Mouse (Mus musculus) liver, embryonic 13.5 days (tissue): ENCODE data around the gene Elf1. TPM values are rescaled to one million over a fixed set of nuclear protein-coding genes. Genes with fewer than 3 reads are reported as not detected.
"Not testable (repeated sequence)": the region's sequence is repeated elsewhere in the genome, so short reads cannot be mapped to it uniquely, and the experiment has no call there.

Experiments
- ATAC-seq: fragments of 200-750 bp; cut with Nextera tagmentation; 2 replicates; pipeline ENCODE4 v1.8.0; 2017; ENCODE audit warnings: low read depth, mild to moderate bottlenecking, moderate number of reproducible peaks, moderate library complexity
- DNase-seq: peaks from one replicate; pipeline ENCODE4 v3.0.0; 2022
- H3K27ac ChIP-seq: fragments of 300-500 bp; sonication (generic); 2 replicates; pipeline ENCODE4 v1.5.1; 2015; ENCODE audit warnings: moderate library complexity, mild to moderate bottlenecking, inconsistent platforms
- H3K27me3 ChIP-seq: fragments of 300-500 bp; sonication (generic); 2 replicates; pipeline ENCODE4 v1.6.1; 2015; ENCODE audit warnings: mild to moderate bottlenecking, inconsistent platforms
- H3K36me3 ChIP-seq: fragments of 300-500 bp; sonication (generic); 2 replicates; pipeline ENCODE4 v1.6.1; 2015; ENCODE audit warnings: mild to moderate bottlenecking, inconsistent platforms
- H3K4me1 ChIP-seq: fragments of 300-500 bp; sonication (generic); replicated peaks from 2 replicates; pipeline ENCODE4 v1.6.1; 2015; ENCODE audit warnings: inconsistent platforms
- H3K4me2 ChIP-seq: fragments of 300-500 bp; sonication (generic); 2 replicates; pipeline ENCODE4 v1.6.1; 2015; ENCODE audit warnings: inconsistent platforms, mild to moderate bottlenecking, moderate library complexity
- H3K4me3 ChIP-seq: fragments of 300-500 bp; sonication (generic); replicated peaks from 2 replicates; pipeline ENCODE4 v1.5.1; 2015; ENCODE audit warnings: mild to moderate bottlenecking, inconsistent platforms
- H3K9ac ChIP-seq: fragments of 300-500 bp; sonication (generic); 2 replicates; pipeline ENCODE4 v1.6.1; 2015; ENCODE audit warnings: mild to moderate bottlenecking, inconsistent platforms
- H3K9me3 ChIP-seq: fragments of 300-500 bp; sonication (generic); replicated peaks from 2 replicates; pipeline ENCODE4 v1.6.1; 2016; ENCODE audit warnings: inconsistent platforms
- WGBS: fragments of 180-500 bp; shearing (Covaris S2); methylation state at CpG from one replicate; pipeline ENCODE4 v1.1.7; 2015; ENCODE audit not compliant: insufficient replicate concordance; 5-methylcytosine and 5-hydroxymethylcytosine counted together
- polyA plus RNA-seq: library from polyadenylated mRNA; unstranded; fragments of >200 nt; fragmentation: Nextera tagmentation; extraction: Ambion mirVana; gene quantifications from 2 replicates; pipeline ENCODE4 v1.2.1, GENCODE M21; 2015

Gene Elf1
- polyA plus RNA-seq = 11.9 and 13.8 TPM in 2 replicates

GRCm38 (mm10) chr14:79480624-79481338 is at the start of gene Elf1:
Gene Elf1 (plus strand): TSS chr14:79481194.
- H3K27me3 ChIP-seq = no peaks in the 10 kb centered on the region
- H3K27ac ChIP-seq = peak within 1 kb of the TSS; percentile 100
- peaks cover 15% of the 10 kb centered on the region for H3K36me3 ChIP-seq
- H3K4me3 ChIP-seq = peak within 1 kb of the TSS; percentile 88
- ATAC-seq = peak; percentile 64
- H3K4me2 ChIP-seq = peak within 1 kb of the TSS; percentile 79
- WGBS = under 1% methylated on average over 93 of the region's 96 CpGs
- H3K9ac ChIP-seq = peak within 1 kb of the TSS; percentile 97
- H3K9me3 ChIP-seq = no peaks in the 10 kb centered on the region
- peak; percentile 85 for DNase-seq
- peaks cover 45% of the 10 kb centered on the region for H3K4me1 ChIP-seq

GRCm38 (mm10) chr14:79434068-79434467 is 46.9 kb upstream of the Elf1 start:
- Histone ChIP-seq H3K4me2 (no peak overlapping the region), H3K4me3 (no peak overlapping the region)
- DNase-seq = no peak

GRCm38 (mm10) chr14:79440655-79441054 is 40.3 kb upstream of the Elf1 start:
- no peaks in the 10 kb centered on the region for H3K9me3 ChIP-seq
- no peak overlapping the region for H3K27ac ChIP-seq
- no peak overlapping the region for H3K4me3 ChIP-seq
- no peak for ATAC-seq
- no peaks in the 10 kb centered on the region for H3K36me3 ChIP-seq
- H3K27me3 ChIP-seq = no peaks in the 10 kb centered on the region
- H3K4me2 ChIP-seq = no peak overlapping the region
- H3K4me1 ChIP-seq = no peaks in the 10 kb centered on the region; the same call in 1 of the 2 replicates
- no peak for DNase-seq
- WGBS = 66% methylated on average over 2 of the region's 2 CpGs
- H3K9ac ChIP-seq = no peak overlapping the region

More at GRCm38 (mm10) chr14:79434068-79434467, 46.9 kb upstream of the Elf1 start:
- Histone ChIP-seq H3K27ac (no peak overlapping the region), H3K9ac (no peak overlapping the region), H3K4me1 (no peaks in the 10 kb centered on the region), H3K9me3 (no peaks in the 10 kb centered on the region), H3K27me3 (no peaks in the 10 kb centered on the region), H3K36me3 (no peaks in the 10 kb centered on the region)
- ATAC-seq = no peak
- WGBS = 59% methylated on average over 1 of the region's 1 CpGs

GRCm38 (mm10) chr14:79441441-79441840 is 39.6 kb upstream of the Elf1 start:
- ATAC-seq (no peak), DNase-seq (no peak)
- no peak overlapping the region for H3K4me2 ChIP-seq

GRCm38 (mm10) chr14:79444601-79445000 is 36.4 kb upstream of the Elf1 start:
- no peaks in the 10 kb centered on the region; the same call in 1 of the 2 replicates for H3K4me1 ChIP-seq
- H3K4me3 ChIP-seq = no peak overlapping the region
- H3K27me3 ChIP-seq = no peaks in the 10 kb centered on the region
- no peak overlapping the region for H3K27ac ChIP-seq
- ATAC-seq = no peak
- 77% methylated on average over 9 of the region's 9 CpGs for whole genome bisulfite sequencing
- DNase-seq = no peak
- no peak overlapping the region for H3K4me2 ChIP-seq
- H3K36me3 ChIP-seq = no peaks in the 10 kb centered on the region
- no peaks in the 10 kb centered on the region for H3K9me3 ChIP-seq
- H3K9ac ChIP-seq = no peak overlapping the region

More at GRCm38 (mm10) chr14:79441441-79441840, 39.6 kb upstream of the Elf1 start:
- Histone ChIP-seq H3K4me3 (no peak overlapping the region), H3K9me3 (no peaks in the 10 kb centered on the region), H3K9ac (no peak overlapping the region), H3K27me3 (no peaks in the 10 kb centered on the region), H3K36me3 (no peaks in the 10 kb centered on the region), H3K4me1 (no peaks in the 10 kb centered on the region; the same call in 1 of the 2 replicates), H3K27ac (no peak overlapping the region)
- WGBS = 36% methylated on average over 5 of the region's 5 CpGs

- WGBS = 71% methylated on average over 16 of the region's 16 CpGs
- Histone ChIP-seq H3K27me3 (no peaks in the 10 kb centered on the region), H3K9me3 (no peaks in the 10 kb centered on the region), H3K9ac (no peak overlapping the region), H3K4me3 (no peak overlapping the region), H3K4me2 (no peak overlapping the region), H3K4me1 (no peaks in the 10 kb centered on the region; the same call in 1 of the 2 replicates), H3K36me3 (no peaks in the 10 kb centered on the region), H3K27ac (no peak overlapping the region)
- ATAC-seq = no peak
- no peak for DNase-seq
These were observed 35.9 kb upstream of the Elf1 start for GRCm38 (mm10) chr14:79445055-79445620.

GRCm38 (mm10) chr14:79451681-79452590 is 29.1 kb upstream of the Elf1 start, which contains the start of gene Kbtbd6:
Gene Kbtbd6 (plus strand): TSS chr14:79451835.
- peak within 1 kb of the TSS; percentile 92 for H3K27ac ChIP-seq
- WGBS = 18% methylated on average over 41 of the region's 89 CpGs

GRCm38 (mm10) chr14:79452591-79452934 is 28.4 kb upstream of the Elf1 start:
- H3K27ac ChIP-seq, DNase-seq, H3K27me3 ChIP-seq, ATAC-seq, H3K9me3 ChIP-seq, H3K36me3 ChIP-seq: not testable (repeated sequence)
- Histone ChIP-seq H3K4me3 (peak overlapping the region; percentile 29), H3K4me2 (peak overlapping the region; percentile 57), H3K9ac (peak overlapping the region; percentile 22; the same call in 1 of the 2 replicates), H3K4me1 (peaks cover 30% of the 10 kb centered on the region)
- WGBS = 87% methylated on average over 8 of the region's 10 CpGs

More at GRCm38 (mm10) chr14:79451681-79452590, 29.1 kb upstream of the Elf1 start, which contains the start of gene Kbtbd6:
- peak within 1 kb of the TSS; percentile 76 for H3K9ac ChIP-seq
- H3K4me2 ChIP-seq = peak within 1 kb of the TSS; percentile 75
- DNase-seq (peak; percentile 89), ATAC-seq (peak; percentile 93)
- peak within 1 kb of the TSS; percentile 67 for H3K4me3 ChIP-seq
- not testable (repeated sequence) for H3K36me3 ChIP-seq, H3K9me3 ChIP-seq, H3K27me3 ChIP-seq
- peaks cover 26% of the 10 kb centered on the region for H3K4me1 ChIP-seq

GRCm38 (mm10) chr14:79460401-79460800 is 20.6 kb upstream of the Elf1 start:
- 83% methylated on average over 1 of the region's 1 CpGs for WGBS

GRCm38 (mm10) chr14:79460988-79461387 is 20.0 kb upstream of the Elf1 start:
- no peak for ATAC-seq
- DNase-seq = no peak
- no peaks in the 10 kb centered on the region for H3K9me3 ChIP-seq
- no peak overlapping the region for H3K4me2 ChIP-seq
- no peaks in the 10 kb centered on the region for H3K27me3 ChIP-seq
- WGBS = 86% methylated on average over 4 of the region's 4 CpGs
- H3K27ac ChIP-seq = no peak overlapping the region
- H3K4me1 ChIP-seq = peaks cover 13% of the 10 kb centered on the region
- peaks cover 47% of the 10 kb centered on the region for H3K36me3 ChIP-seq
- H3K4me3 ChIP-seq = no peak overlapping the region
- H3K9ac ChIP-seq = no peak overlapping the region

More at GRCm38 (mm10) chr14:79460401-79460800, 20.6 kb upstream of the Elf1 start:
- ATAC-seq = no peak
- Histone ChIP-seq H3K9me3 (no peaks in the 10 kb centered on the region), H3K27ac (no peak overlapping the region), H3K4me2 (no peak overlapping the region), H3K4me1 (peaks cover 13% of the 10 kb centered on the region), H3K4me3 (no peak overlapping the region), H3K36me3 (peaks cover 41% of the 10 kb centered on the region), H3K9ac (no peak overlapping the region), H3K27me3 (no peaks in the 10 kb centered on the region)
- DNase-seq = no peak

GRCm38 (mm10) chr14:79465623-79466022 is 15.4 kb upstream of the Elf1 start:
- DNase-seq (no peak), ATAC-seq (no peak)
- peaks cover 77% of the 10 kb centered on the region for H3K36me3 ChIP-seq

More at GRCm38 (mm10) chr14:79465623-79466022, 15.4 kb upstream of the Elf1 start:
- Histone ChIP-seq H3K9ac (no peak overlapping the region), H3K9me3 (no peaks in the 10 kb centered on the region), H3K4me3 (no peak overlapping the region), H3K27ac (no peak overlapping the region), H3K27me3 (no peaks in the 10 kb centered on the region), H3K4me1 (no peaks in the 10 kb centered on the region), H3K4me2 (no peak overlapping the region)
- 83% methylated on average over 1 of the region's 1 CpGs for WGBS
